Mouse (Mus musculus): ENCODE data around the gene Nfkbil1.

GRCm38 (mm10) chr17:35248986-35249385 lies 13.4 kb upstream of the Nfkbil1 start:
- TF ChIP-seq CTCF (IDR thresholded peaks at IDR 0.05; ENCODE audit: low read depth, low read length) (no peak), POLR2A (IDR thresholded peaks at IDR 0.05; ENCODE audit: insufficient read depth, low read length) (no peak)
